Mouse (Mus musculus) thymus, adult 2 months (tissue): ENCODE results near the gene Rab30. TPM values are rescaled to one million over a fixed set of nuclear protein-coding genes. Genes with fewer than 3 reads are reported as not detected.

Experiments used
- DNase-seq: peaks from one replicate; pipeline ENCODE4 v3.0.0; 2021
- H3K27ac ChIP-seq: fragments of 200-500 bp; 2 replicates; pipeline ENCODE4 v1.5.1; 2012; ENCODE audit warnings: low read length, control low read depth; ENCODE audit not compliant: control insufficient read depth, insufficient read depth
- H3K27me3 ChIP-seq: fragments of 200-500 bp; 2 replicates; pipeline ENCODE4 v1.6.1; 2012; ENCODE audit warnings: mild to moderate bottlenecking, low read length, moderate library complexity, mixed read lengths; ENCODE audit not compliant: control insufficient read depth, insufficient read depth
- H3K36me3 ChIP-seq: fragments of 200-500 bp; 2 replicates; pipeline ENCODE4 v1.6.1; 2012; ENCODE audit warnings: mild to moderate bottlenecking, low read length, moderate library complexity; ENCODE audit not compliant: control insufficient read depth, insufficient read depth
- H3K4me1 ChIP-seq: fragments of 200-500 bp; replicated peaks from 2 replicates; pipeline ENCODE4 v1.6.1; 2012; ENCODE audit warnings: low read length; ENCODE audit not compliant: control insufficient read depth, insufficient read depth
- H3K4me3 ChIP-seq: fragments of 200-500 bp; 2 replicates; pipeline ENCODE4 v1.5.1; 2012; ENCODE audit warnings: mild to moderate bottlenecking, low read length, control low read depth, moderate library complexity; ENCODE audit not compliant: control insufficient read depth, insufficient read depth
- CTCF ChIP-seq: fragments of 200-500 bp; IDR thresholded peaks from 2 replicates; pipeline ENCODE4 v1.5.1; 2012; ENCODE audit warnings: mild to moderate bottlenecking, control low read depth, low read length, moderate library complexity, borderline replicate concordance; ENCODE audit not compliant: control insufficient read depth, poor library complexity, insufficient read depth; ENCODE audit errors: extremely low read depth
- POLR2A ChIP-seq: fragments of 200-500 bp; IDR thresholded peaks from 2 replicates; pipeline ENCODE4 v1.6.1; 2012; ENCODE audit warnings: mild to moderate bottlenecking, low read length, control low read depth, moderate library complexity; ENCODE audit not compliant: control insufficient read depth, poor library complexity, insufficient read depth; ENCODE audit errors: extremely low read depth
- WGBS: fragments of 180-500 bp; shearing (Covaris S2); methylation state at CpG from one replicate; pipeline ENCODE4 v1.1.7; 2018; 5-methylcytosine and 5-hydroxymethylcytosine counted together
- polyA plus RNA-seq: library from polyadenylated mRNA; depleted of rRNA; stranded (reverse); fragments of >200 nt; gene quantifications from 2 replicates; pipeline ENCODE4 v1.2.3, GENCODE M21; 2012

Rab30 gene
- polyA plus RNA-seq, 1 experiment: 1.1 TPM

GRCm38 (mm10) chr7:92803191-92803590, 61.8 kb downstream of the Rab30 start:
- Histone ChIP-seq H3K4me3 (no peak overlapping the region), H3K27me3 (no peaks in the 10 kb centered on the region), H3K4me1 (no peaks in the 10 kb centered on the region), H3K36me3 (no peaks in the 10 kb centered on the region), H3K27ac (no peak overlapping the region)
- no peak for DNase-seq
- WGBS: 96% methylated on average over 1 of the region's 1 CpGs
- no peak for TF ChIP-seq CTCF
- TF ChIP-seq POLR2A: no peak

GRCm38 (mm10) chr7:92804919-92805668, 63.7 kb downstream of the Rab30 start:
- WGBS: 86% methylated on average over 9 of the region's 9 CpGs
- H3K27me3 ChIP-seq: no peaks in the 10 kb centered on the region

GRCm38 (mm10) chr7:92806512-92807188, 65.2 kb downstream of the Rab30 start:
- no peaks in the 10 kb centered on the region for H3K4me1 ChIP-seq
- no peak overlapping the region for H3K27ac ChIP-seq
- WGBS: 67% methylated on average over 15 of the region's 15 CpGs
- no peak overlapping the region for H3K4me3 ChIP-seq
- no peaks in the 10 kb centered on the region for H3K36me3 ChIP-seq
- H3K27me3 ChIP-seq: no peaks in the 10 kb centered on the region
- DNase-seq: no peak
- TF ChIP-seq CTCF (no peak), POLR2A (no peak)

More at GRCm38 (mm10) chr7:92804919-92805668, 63.7 kb downstream of the Rab30 start:
- TF ChIP-seq CTCF: no peak
- TF ChIP-seq POLR2A: no peak
- Histone ChIP-seq H3K4me1 (no peaks in the 10 kb centered on the region), H3K36me3 (no peaks in the 10 kb centered on the region), H3K27ac (no peak overlapping the region), H3K4me3 (no peak overlapping the region)
- DNase-seq: no peak

- TF ChIP-seq POLR2A (no peak), CTCF (no peak)
- H3K27ac ChIP-seq: no peak overlapping the region
- no peak for DNase-seq
- H3K4me1 ChIP-seq: no peaks in the 10 kb centered on the region
- no peaks in the 10 kb centered on the region for H3K36me3 ChIP-seq
- H3K4me3 ChIP-seq: no peak overlapping the region
- 93% methylated on average over 4 of the region's 4 CpGs for WGBS
- no peaks in the 10 kb centered on the region for H3K27me3 ChIP-seq
Observed at GRCm38 (mm10) chr7:92807482-92807881, 66.1 kb downstream of the Rab30 start.

- Histone ChIP-seq H3K27me3 (no peaks in the 10 kb centered on the region), H3K4me1 (no peaks in the 10 kb centered on the region), H3K4me3 (no peak overlapping the region), H3K36me3 (no peaks in the 10 kb centered on the region), H3K27ac (no peak overlapping the region)
- WGBS: 85% methylated on average over 7 of the region's 7 CpGs
- TF ChIP-seq CTCF: no peak
- TF ChIP-seq POLR2A: no peak
- no peak for DNase-seq
Observed at GRCm38 (mm10) chr7:92811667-92812279, 70.4 kb downstream of the Rab30 start.

- no peak for DNase-seq
- no peak overlapping the region for H3K4me3 ChIP-seq
- 46% methylated on average over 2 of the region's 2 CpGs for WGBS
- TF ChIP-seq CTCF (no peak), POLR2A (no peak)
- no peaks in the 10 kb centered on the region for H3K27me3 ChIP-seq
- no peaks in the 10 kb centered on the region for H3K36me3 ChIP-seq
- no peaks in the 10 kb centered on the region for H3K4me1 ChIP-seq
- H3K27ac ChIP-seq: no peak overlapping the region
Observed at GRCm38 (mm10) chr7:92817242-92817641, 75.8 kb downstream of the Rab30 start.
